Mouse (Mus musculus) spleen, postnatal 36 days (tissue): ENCODE data around the gene Mark4.

Experiments
- DNase-seq, 2 experiments: peaks; one replicate each; pipeline ENCODE4 v3.0.0; 2022; ENCODE audit warnings: low spot score in 2 of 2, mixed read lengths in 1 of 2

Gene Mark4

GRCm38 (mm10) chr7:19400946-19401345 is 57.7 kb downstream of the Mark4 start:
- no peak for DNase-seq

- DNase-seq, result peak; percentile 45 to 48
Measured at GRCm38 (mm10) chr7:19399496-19400280, 58.9 kb downstream of the Mark4 start.

- no peak for DNase-seq
Measured at GRCm38 (mm10) chr7:19394484-19394883, 64.1 kb downstream of the Mark4 start.

- DNase-seq, result no peak
Measured at GRCm38 (mm10) chr7:19388699-19389413, 69.8 kb downstream of the Mark4 start.

- DNase-seq, result no peak
Measured at GRCm38 (mm10) chr7:19383708-19384107, 74.9 kb downstream of the Mark4 start.

GRCm38 (mm10) chr7:19382166-19382541 is 76.5 kb downstream of the Mark4 start:
- DNase-seq, result no peak

- peak; percentile 99 to 100 for DNase-seq
Measured at GRCm38 (mm10) chr7:19381377-19382165, 77.0 kb downstream of the Mark4 start, which contains the start of gene Ercc2. TSS of gene Ercc2 (plus strand) at chr7:19382010.

- no peak for DNase-seq
Measured at GRCm38 (mm10) chr7:19378049-19378448, 80.6 kb downstream of the Mark4 start.

- DNase-seq, result no peak
Measured at GRCm38 (mm10) chr7:19376019-19376418, 82.6 kb downstream of the Mark4 start.

- no peak for DNase-seq
Measured at GRCm38 (mm10) chr7:19375368-19375767, 83.3 kb downstream of the Mark4 start.
